Mouse (Mus musculus): Measurements from ENCODE around the gene P2ry2. TPM values are rescaled to one million over a fixed set of nuclear protein-coding genes. Genes with fewer than 3 reads are reported as not detected.

P2ry2 gene
- 0.49 TPM for total RNA-seq (2023)

DNA sequence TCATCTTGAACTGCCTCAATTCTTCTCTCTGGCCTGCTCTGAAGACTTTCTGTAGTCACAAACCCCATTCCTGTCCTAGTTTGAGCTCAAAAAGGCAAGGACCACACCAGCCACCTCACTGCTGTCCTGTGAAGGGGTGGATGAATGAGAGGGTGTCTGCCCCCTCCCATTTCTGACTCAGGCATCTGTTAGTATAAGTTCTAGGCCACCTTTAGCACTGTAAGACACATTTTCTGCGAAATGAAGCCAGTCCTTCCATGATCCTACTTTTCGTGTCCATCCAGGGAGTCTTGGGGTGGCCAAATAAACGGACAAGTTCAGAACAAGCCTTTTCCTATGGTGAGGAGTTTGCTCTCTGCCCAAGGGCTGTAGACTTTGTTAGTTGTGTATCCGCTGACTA is at the start of gene P2ry2:
Gene P2ry2, minus strand, starts transcription at position 326 of the 400 bp plus-strand sequence.

GRCm38 (mm10) chr7:100974135-100974903 is 38.3 kb downstream of the P2ry2 start, which contains the start of gene P2ry6:
TSS of gene P2ry6 (minus strand) at chr7:100974649.

Other genes starting within 250 kb of the P2ry2 start
- 37.2 TPM for gene Relt, start 149.4 kb downstream of the P2ry2 start, total RNA-seq (2023)
- not detected for gene Arhgef17, start 80.8 kb downstream of the P2ry2 start, total RNA-seq (2023)
- not detected for gene P2ry6, start 38.2 kb downstream of the P2ry2 start, total RNA-seq (2023)
- 123 TPM for gene Fchsd2, start 80.0 kb upstream of the P2ry2 start, total RNA-seq (2023)

Measured in CD8-positive naive resting alpha-beta T cell, adult 57 days (primary cell).